In the genomic region with DNA sequence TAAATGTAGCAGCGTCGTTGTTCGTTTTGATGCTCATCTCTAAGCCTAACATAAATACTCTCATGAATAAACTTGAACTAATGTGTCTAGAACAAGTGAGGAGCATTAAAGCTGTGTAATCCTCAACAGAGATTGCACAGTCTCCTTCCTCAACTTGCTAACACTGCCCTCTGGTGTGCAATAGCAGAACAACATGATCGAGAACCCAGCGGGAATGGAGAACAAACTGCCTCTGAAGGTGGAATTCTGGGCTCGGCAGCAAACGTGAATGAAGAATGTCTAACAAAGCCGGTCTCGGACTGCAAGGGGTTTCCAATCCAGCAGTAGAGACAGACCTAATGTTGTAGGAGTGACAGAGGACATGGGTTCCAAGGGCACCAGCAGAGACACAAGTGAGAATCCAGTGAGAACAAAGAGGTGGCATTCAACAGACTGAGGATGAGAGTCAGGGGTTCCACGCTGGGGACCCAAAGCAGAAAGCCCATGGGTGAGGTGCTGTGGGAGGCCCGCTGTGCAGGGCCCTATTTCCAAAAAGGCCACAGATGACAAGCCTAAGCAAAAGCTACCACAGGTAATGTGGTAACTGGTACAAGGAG, we compare ENCODE assay signal across 8 mouse cellular contexts. TPM values are rescaled to one million over a fixed set of nuclear protein-coding genes. Genes with fewer than 3 reads are reported as not detected.
DNase-seq lines count a peak whose midpoint lies in the region; ATAC-seq and TF ChIP-seq lines count a peak whose summit lies in the region.

No protein-coding gene starts in this region.

- ATAC-seq in forebrain, embryonic 12.5 days (ENCODE audit: low FRiP score) = 0 out of 2 replicates have a peak, but pooled peaks have one; percentile 36
- peak; percentile 79 for ATAC-seq in neural tube, embryonic 15.5 days (ENCODE audit: low FRiP score)

- peak; percentile 63 to 90 (median 88) for TF ChIP-seq CTCF in MEL (IDR thresholded peaks at IDR 0.05 in 2 of 3, conservative IDR thresholded peaks at IDR 0.05 in 1 of 3; ENCODE audit: control insufficient read depth in 1 of 3, insufficient read depth in 1 of 3, low read depth in 2 of 3, low read length in 3 of 3, poor library complexity in 1 of 3, severe bottlenecking in 1 of 3)
- TF ChIP-seq CTCF in lung, adult 2 months (IDR thresholded peaks at IDR 0.05; ENCODE audit: insufficient read depth, low read length) = peak; percentile 70

- peak overlapping the region; percentile 4 to 42; a peak in 2 of 4 replicates for H3K4me3 ChIP-seq in MEL (ENCODE audit: control insufficient read depth in 1 of 2, insufficient read depth in 1 of 2, low read depth in 2 of 2, low read length in 2 of 2)
- no peak overlapping the region for H3K4me3 ChIP-seq in forebrain, embryonic 12.5 days (replicated peaks)
- no peak overlapping the region for H3K4me3 ChIP-seq in lung, adult 2 months (replicated peaks; ENCODE audit: extremely low read depth, low read depth, low read length)
- H3K4me3 ChIP-seq in neural tube, embryonic 15.5 days (replicated peaks) = no peak overlapping the region

- no peak overlapping the region for H3K27ac ChIP-seq in MEL (ENCODE audit: control insufficient read depth, low read depth, low read length)
- no peak overlapping the region for H3K27ac ChIP-seq in forebrain, embryonic 12.5 days
- H3K27ac ChIP-seq in neural tube, embryonic 15.5 days (replicated peaks) = 0 out of 2 replicates have a peak overlapping the region, but pooled peaks have one; percentile 37

- peak overlapping the region; percentile 33 for H3K9ac ChIP-seq in MEL (ENCODE audit: control insufficient read depth, low read depth, low read length, poor library complexity, severe bottlenecking)
- 0 out of 2 replicates have a peak overlapping the region, but pooled peaks have one; percentile 8 for H3K9ac ChIP-seq in forebrain, embryonic 12.5 days
- H3K9ac ChIP-seq in neural tube, embryonic 15.5 days (replicated peaks) = no peak overlapping the region

- peak; percentile 78 for DNase-seq in MEL (ENCODE audit: low read depth, low spot score)
- DNase-seq in c-Kit-negative CD71-positive TER-119-positive erythroid progenitor cells, embryonic 14.5 days (ENCODE audit: low read depth, low spot score) = peak; percentile 46
- DNase-seq in heart, postnatal 36 days = peak; percentile 86 to 88
- peak; percentile 73 for DNase-seq in large intestine, adult 2 months (ENCODE audit: low read depth, low spot score)
- peak; percentile 80 for DNase-seq in lung, adult 2 months
- peak; percentile 71 for DNase-seq in thymus, postnatal 0 days (ENCODE audit: low spot score)

- peak; percentile 74 for TF ChIP-seq RAD21 in MEL (IDR thresholded peaks at IDR 0.05; ENCODE audit: low read depth, low read length)

- 20% methylated on average over 11 of the region's 11 CpGs for WGBS in forebrain, embryonic 12.5 days
- WGBS in large intestine, adult 2 months = 13% methylated on average over 11 of the region's 11 CpGs
- WGBS in lung, adult 2 months = 8% methylated on average over 11 of the region's 11 CpGs
- 19% methylated on average over 11 of the region's 11 CpGs for WGBS in neural tube, embryonic 15.5 days

- H3K9me3 ChIP-seq in MEL (replicated peaks; ENCODE audit: insufficient read depth, low read length) = no peaks in the 10 kb centered on the region
- no peaks in the 10 kb centered on the region for H3K9me3 ChIP-seq in forebrain, embryonic 12.5 days
- H3K9me3 ChIP-seq in neural tube, embryonic 15.5 days (replicated peaks) = no peaks in the 10 kb centered on the region

- peaks cover 4 to 5% of the 10 kb centered on the region in 2 experiments for H3K27me3 ChIP-seq in MEL (ENCODE audit: control insufficient read depth in 1 of 2, insufficient read depth in 2 of 2, low read length in 2 of 2)
- H3K27me3 ChIP-seq in forebrain, embryonic 12.5 days = no peaks in the 10 kb centered on the region
- H3K27me3 ChIP-seq in neural tube, embryonic 15.5 days (replicated peaks) = no peaks in the 10 kb centered on the region

- no peak for TF ChIP-seq POLR2A in MEL (IDR thresholded peaks at IDR 0.05; ENCODE audit: control insufficient read depth in 1 of 2, insufficient read depth in 1 of 2, low read depth in 1 of 2, low read length in 2 of 2, poor library complexity in 1 of 2)
- no peak for TF ChIP-seq POLR2A in lung, adult 2 months (IDR thresholded peaks at IDR 0.05; ENCODE audit: borderline replicate concordance, extremely low read depth, low read depth, low read length)

- H3K4me1 ChIP-seq in MEL (ENCODE audit: control insufficient read depth in 1 of 2, insufficient read depth in 2 of 2, low read length in 2 of 2) = no peaks in the 10 kb centered on the region
- H3K4me1 ChIP-seq in forebrain, embryonic 12.5 days = 0 out of 2 replicates have a peak, but pooled peaks cover 3% of the 10 kb centered on the region
- H3K4me1 ChIP-seq in lung, adult 2 months (ENCODE audit: control insufficient read depth, insufficient read depth, low read length) = peaks cover 10% of the 10 kb centered on the region
- H3K4me1 ChIP-seq in neural tube, embryonic 15.5 days = peaks cover 4% of the 10 kb centered on the region; the same call in 1 of the 2 replicates

- intact Hi-C loops in heart, postnatal 36 days (cut with DNase I) = loop anchor here (1.0 to 2.0 kb wide), 2 partner anchors 15 to 19 kb away; no protein-coding TSS in a partner anchor

- no peak for TF ChIP-seq EP300 in MEL (IDR thresholded peaks at IDR 0.05; ENCODE audit: low read depth in 1 of 2, low read length in 2 of 2)

- H3K36me3 ChIP-seq in MEL (ENCODE audit: control insufficient read depth in 1 of 2, insufficient read depth in 2 of 2, low read length in 2 of 2) = no peaks in the 10 kb centered on the region
- no peaks in the 10 kb centered on the region for H3K36me3 ChIP-seq in forebrain, embryonic 12.5 days (replicated peaks)
- H3K36me3 ChIP-seq in neural tube, embryonic 15.5 days = no peaks in the 10 kb centered on the region

- H3K79me2 ChIP-seq in MEL (ENCODE audit: control insufficient read depth, insufficient read depth, low read length, poor library complexity) = no peaks in the 10 kb centered on the region

- H3K4me2 ChIP-seq in forebrain, embryonic 12.5 days = peak overlapping the region; percentile 29
- no peak overlapping the region; the same call in 1 of the 2 replicates for H3K4me2 ChIP-seq in neural tube, embryonic 15.5 days

RNA-seq across cellular contexts. Expression of a gene that starts 16.4 kb away (rescaled TPM):
- 0.03 and 0.04 TPM in 2 replicates for total RNA-seq in MEL (2012; rRNA removed)
- polyA plus RNA-seq in MEL (2012; ENCODE audit: insufficient read depth in 1 of 2, insufficient read length in 2 of 2, low read depth in 1 of 2, low replicate concordance in 2 of 2, missing spikeins in 1 of 2) = under 1 TPM in 1 of 2 experiments, not detected in 1; 0.25 TPM
- 0.86 and 0.93 TPM in 2 replicates for polyA plus RNA-seq in forebrain, embryonic 12.5 days (2016; fragmentation: Nextera tagmentation; extraction: Ambion mirVana)
- 10 to 100 TPM; 14.2 to 18.3 TPM for total RNA-seq in heart, postnatal 36 days (2021)
- 1.3 and 1.8 TPM in 2 replicates for polyA plus RNA-seq in large intestine, adult 2 months (2012; rRNA removed)
- polyA plus RNA-seq in lung, adult 2 months (2012; rRNA removed) = 95.9 and 109 TPM in 2 replicates
- polyA plus RNA-seq in neural tube, embryonic 15.5 days (2015; fragmentation: Nextera tagmentation; extraction: Ambion mirVana) = 0.47 and 0.69 TPM in 2 replicates
- polyA plus RNA-seq in thymus, postnatal 0 days (2015; fragmentation: Nextera tagmentation; extraction: Ambion mirVana) = 0.27 and 0.30 TPM in 2 replicates

RNA-seq across cellular contexts. Expression of a gene that starts 17.0 kb away (rescaled TPM):
- 6.0 and 6.7 TPM in 2 replicates for total RNA-seq in MEL (2012; rRNA removed)
- 1 to 10 TPM in 1 of 2 experiments, not detected in 1; 7.6 TPM for polyA plus RNA-seq in MEL (2012; ENCODE audit: insufficient read depth in 1 of 2, insufficient read length in 2 of 2, low read depth in 1 of 2, low replicate concordance in 2 of 2, missing spikeins in 1 of 2)
- 14.8 and 15.8 TPM in 2 replicates for polyA plus RNA-seq in forebrain, embryonic 12.5 days (2016; fragmentation: Nextera tagmentation; extraction: Ambion mirVana)
- total RNA-seq in heart, postnatal 36 days (2021) = 1 to 10 TPM; 3.8 to 4.3 TPM
- polyA plus RNA-seq in large intestine, adult 2 months (2012; rRNA removed) = 4.0 and 4.6 TPM in 2 replicates
- polyA plus RNA-seq in lung, adult 2 months (2012; rRNA removed) = 4.8 and 5.4 TPM in 2 replicates
- 10.4 and 10.9 TPM in 2 replicates for polyA plus RNA-seq in neural tube, embryonic 15.5 days (2015; fragmentation: Nextera tagmentation; extraction: Ambion mirVana)
- polyA plus RNA-seq in thymus, postnatal 0 days (2015; fragmentation: Nextera tagmentation; extraction: Ambion mirVana) = 18.6 and 21.5 TPM in 2 replicates

RNA-seq across cellular contexts. Expression of a gene that starts 17.2 kb away (rescaled TPM):
- 70.1 and 85.4 TPM in 2 replicates for total RNA-seq in MEL (2012; rRNA removed)
- 100 to 1,000 TPM; 112 to 177 TPM for polyA plus RNA-seq in MEL (2012; ENCODE audit: insufficient read depth in 1 of 2, insufficient read length in 2 of 2, low read depth in 1 of 2, low replicate concordance in 2 of 2, missing spikeins in 1 of 2)
- 130 and 135 TPM in 2 replicates for polyA plus RNA-seq in forebrain, embryonic 12.5 days (2016; fragmentation: Nextera tagmentation; extraction: Ambion mirVana)
- 10 to 100 TPM; 44.8 to 45.2 TPM for total RNA-seq in heart, postnatal 36 days (2021)
- 32.6 and 44.7 TPM in 2 replicates for polyA plus RNA-seq in large intestine, adult 2 months (2012; rRNA removed)
- 43.9 and 48.3 TPM in 2 replicates for polyA plus RNA-seq in lung, adult 2 months (2012; rRNA removed)
- polyA plus RNA-seq in neural tube, embryonic 15.5 days (2015; fragmentation: Nextera tagmentation; extraction: Ambion mirVana) = 93.3 and 96.1 TPM in 2 replicates
- 63.0 and 66.5 TPM in 2 replicates for polyA plus RNA-seq in thymus, postnatal 0 days (2015; fragmentation: Nextera tagmentation; extraction: Ambion mirVana)

RNA-seq across cellular contexts. Expression of a gene that starts 17.3 kb away (rescaled TPM):
- total RNA-seq in MEL (2012; rRNA removed) = 49.1 and 53.0 TPM in 2 replicates
- polyA plus RNA-seq in MEL (2012; ENCODE audit: insufficient read depth in 1 of 2, insufficient read length in 2 of 2, low read depth in 1 of 2, low replicate concordance in 2 of 2, missing spikeins in 1 of 2) = 100 to 1,000 TPM in 1 of 2 experiments, not detected in 1; 154 TPM
- 439 and 446 TPM in 2 replicates for polyA plus RNA-seq in forebrain, embryonic 12.5 days (2016; fragmentation: Nextera tagmentation; extraction: Ambion mirVana)
- total RNA-seq in heart, postnatal 36 days (2021) = 100 to 1,000 TPM; 128 to 143 TPM
- 119 and 164 TPM in 2 replicates for polyA plus RNA-seq in large intestine, adult 2 months (2012; rRNA removed)
- polyA plus RNA-seq in lung, adult 2 months (2012; rRNA removed) = 412 and 458 TPM in 2 replicates
- polyA plus RNA-seq in neural tube, embryonic 15.5 days (2015; fragmentation: Nextera tagmentation; extraction: Ambion mirVana) = 309 and 327 TPM in 2 replicates
- polyA plus RNA-seq in thymus, postnatal 0 days (2015; fragmentation: Nextera tagmentation; extraction: Ambion mirVana) = 116 and 144 TPM in 2 replicates

RNA-seq across cellular contexts. Expression of a gene that starts 26.0 kb away (rescaled TPM):
- total RNA-seq in MEL (2012; rRNA removed) = not detected in 2 replicates
- under 1 TPM in 1 of 2 experiments, not detected in 1; 0.19 TPM for polyA plus RNA-seq in MEL (2012; ENCODE audit: insufficient read depth in 1 of 2, insufficient read length in 2 of 2, low read depth in 1 of 2, low replicate concordance in 2 of 2, missing spikeins in 1 of 2)
- polyA plus RNA-seq in forebrain, embryonic 12.5 days (2016; fragmentation: Nextera tagmentation; extraction: Ambion mirVana) = 1.6 and 2.1 TPM in 2 replicates
- 1,000 to 10,000 TPM; 4,706 to 5,436 TPM for total RNA-seq in heart, postnatal 36 days (2021)
- polyA plus RNA-seq in large intestine, adult 2 months (2012; rRNA removed) = 0.18 and 0.42 TPM in 2 replicates
- 25.4 and 32.2 TPM in 2 replicates for polyA plus RNA-seq in lung, adult 2 months (2012; rRNA removed)
- 24.5 and 36.3 TPM in 2 replicates for polyA plus RNA-seq in neural tube, embryonic 15.5 days (2015; fragmentation: Nextera tagmentation; extraction: Ambion mirVana)
- polyA plus RNA-seq in thymus, postnatal 0 days (2015; fragmentation: Nextera tagmentation; extraction: Ambion mirVana) = 5.0 and 5.7 TPM in 2 replicates

Comparison
In these comparisons a context has a peak if more than half of its experiments do, and no peak if none do; other contexts are left out.
1. H3K4me3 ChIP-seq: peak in MEL (2 of 2); none in forebrain, embryonic 12.5 days (single experiment), lung, adult 2 months (single experiment) and neural tube, embryonic 15.5 days (single experiment).
2. RNA of a gene that starts 16.4 kb away (polyA plus RNA-seq): 95.9 to 109 TPM in lung, adult 2 months; 1.3 to 1.8 TPM in large intestine, adult 2 months, 0.86 to 0.93 TPM in forebrain, embryonic 12.5 days, 0.47 to 0.69 TPM in neural tube, embryonic 15.5 days, 0.27 to 0.30 TPM in thymus, postnatal 0 days and 0.25 TPM in MEL; every median in the first group is over 10 times any median in the second.
3. Peak in every context shown above with its lines, with median percentiles within 50 percentile points of each other: DNase-seq.